Mouse (Mus musculus) urinary bladder, adult 18-20 months (tissue): ENCODE data around the gene Zfp949.
A peak's percentile ranks its signal among the peaks of the same experiment; 100 is the strongest.

ENCODE experiments used
- DNase-seq, 2 experiments: peaks; one replicate each; pipeline ENCODE4 v3.0.0; 2022; ENCODE audit warnings: low spot score in 2 of 2, mixed read lengths in 2 of 2

Zfp949 gene

DNA sequence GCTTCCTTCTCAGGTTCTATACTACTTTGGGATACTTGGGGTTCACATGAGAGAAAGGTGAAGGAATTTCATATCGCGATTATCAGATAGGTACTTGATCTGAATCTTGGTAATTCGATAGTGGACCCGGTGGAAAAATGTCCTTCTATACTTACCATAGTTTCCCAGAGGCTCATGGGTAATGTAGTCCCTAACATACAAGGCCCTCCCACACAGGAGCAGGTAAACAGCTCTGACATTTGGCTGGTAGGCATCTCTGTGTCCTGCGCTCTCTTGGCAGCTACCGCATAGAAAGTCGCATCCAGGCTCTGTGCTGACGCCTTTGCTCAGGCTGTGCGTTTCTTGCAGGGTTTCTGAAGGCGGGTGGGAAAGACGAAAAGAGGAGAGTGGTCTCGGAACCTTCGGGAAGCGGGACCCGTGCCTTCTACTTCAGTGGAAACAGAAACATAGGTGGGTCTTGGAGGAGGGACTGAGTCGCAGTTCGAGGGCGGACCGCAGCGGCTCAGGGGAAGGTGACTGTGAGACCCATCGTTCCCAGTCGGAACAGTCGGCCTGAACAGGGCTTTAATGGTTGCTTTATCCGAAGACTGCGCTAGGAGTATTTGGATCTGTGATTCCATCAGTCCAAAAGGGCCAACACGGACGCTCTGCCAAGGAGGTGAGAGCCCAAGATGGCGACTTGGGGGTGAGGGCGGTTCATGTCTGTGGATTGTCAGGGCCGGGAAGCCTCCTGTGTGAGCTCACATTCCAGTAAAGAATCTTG lies at the start of gene Zfp949:
Gene Zfp949 (plus strand): TSS at position 170 of the 763 bp plus-strand sequence.
- peak; percentile 62 to 65 for DNase-seq

DNA sequence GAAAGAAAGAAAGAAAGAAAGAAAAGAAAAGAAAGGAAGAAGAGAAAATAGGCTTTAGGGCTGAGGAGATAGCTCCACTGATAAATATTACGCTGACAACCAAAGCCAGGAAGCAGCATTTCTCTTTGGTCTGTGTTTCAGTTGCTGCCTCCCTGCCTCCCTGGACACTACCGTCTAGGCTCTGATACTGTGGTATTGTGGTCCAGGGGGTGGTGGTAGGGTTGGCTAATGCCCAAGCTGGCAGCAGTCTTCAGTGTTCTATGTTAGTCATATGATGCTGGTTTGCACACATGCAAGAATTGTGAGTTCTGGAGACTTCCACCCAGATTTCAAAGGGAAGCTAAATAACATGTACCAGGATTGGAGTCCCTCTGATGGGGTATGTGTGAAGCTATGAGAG lies 47.7 kb upstream of the Zfp949 start:
- DNase-seq: no peak

DNA sequence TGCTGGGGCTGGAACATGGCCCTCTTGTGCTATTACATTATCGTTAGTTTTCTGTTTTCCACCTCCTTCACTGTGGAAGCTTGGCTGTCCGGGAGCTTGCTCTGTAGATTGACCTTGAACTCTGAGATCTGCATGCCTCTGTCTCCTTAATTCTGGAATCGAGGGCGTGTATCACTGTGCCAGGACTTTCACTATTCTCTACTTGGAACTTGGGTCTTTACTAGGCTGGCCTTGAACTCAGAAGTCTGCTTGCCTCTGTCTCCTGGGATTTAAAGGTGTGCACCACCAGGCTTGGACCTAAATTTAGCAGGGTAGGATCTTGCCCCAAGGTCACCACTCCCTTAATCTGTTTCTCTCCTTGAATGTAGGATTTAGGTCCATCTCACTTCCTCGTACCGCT lies 46.0 kb upstream of the Zfp949 start:
- DNase-seq: no peak

DNA sequence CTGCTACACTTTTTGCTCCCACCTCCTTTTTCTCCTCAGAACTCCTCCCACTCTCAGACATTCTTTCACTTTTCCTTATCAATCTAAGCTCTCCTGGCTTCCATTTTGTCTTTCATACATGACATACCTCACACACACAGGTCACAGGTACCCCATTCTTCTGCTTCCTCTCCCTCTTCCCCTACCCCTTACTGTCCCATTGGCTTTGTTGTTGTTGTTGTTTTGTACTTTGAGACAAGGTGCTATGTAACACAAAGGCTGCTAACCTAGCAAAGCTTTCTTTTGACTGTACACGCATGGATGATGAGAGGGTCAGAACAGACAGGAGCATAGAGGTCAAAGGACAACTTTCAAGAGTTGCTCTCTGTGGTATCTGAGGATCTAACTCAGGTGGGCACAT lies 32.3 kb upstream of the Zfp949 start:
- no peak for DNase-seq

DNA sequence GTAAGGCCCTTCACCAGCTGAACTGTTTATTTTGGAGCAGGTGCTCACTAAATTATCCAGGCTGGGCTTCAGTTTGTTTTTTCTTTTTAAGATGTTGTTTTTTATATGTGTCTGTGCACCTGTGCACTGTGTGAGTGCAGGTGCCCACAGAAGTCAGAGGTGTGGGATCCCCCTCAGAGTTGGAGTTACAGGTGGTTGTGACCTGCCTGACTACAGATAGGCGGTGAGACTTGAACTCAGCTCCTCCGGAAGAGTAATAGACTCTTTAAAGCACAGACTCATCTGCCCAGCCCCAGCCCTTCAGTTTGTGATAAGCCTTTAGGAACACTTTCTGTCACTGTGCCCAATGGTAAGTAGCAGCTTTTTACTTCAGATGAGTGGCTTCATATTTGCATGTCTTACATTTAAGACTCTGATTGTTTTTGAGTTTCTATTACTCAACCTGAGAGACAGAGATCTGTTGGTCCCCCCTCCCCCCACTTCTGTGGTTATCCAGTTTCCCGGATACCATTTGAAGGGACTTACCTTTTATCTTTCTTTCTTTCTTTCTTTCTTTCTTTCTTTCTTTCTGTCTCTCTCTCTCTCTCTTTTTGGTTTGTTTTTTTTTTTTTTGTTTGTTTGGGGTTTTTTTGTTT lies 31.3 kb upstream of the Zfp949 start:
- no peak for DNase-seq

DNA sequence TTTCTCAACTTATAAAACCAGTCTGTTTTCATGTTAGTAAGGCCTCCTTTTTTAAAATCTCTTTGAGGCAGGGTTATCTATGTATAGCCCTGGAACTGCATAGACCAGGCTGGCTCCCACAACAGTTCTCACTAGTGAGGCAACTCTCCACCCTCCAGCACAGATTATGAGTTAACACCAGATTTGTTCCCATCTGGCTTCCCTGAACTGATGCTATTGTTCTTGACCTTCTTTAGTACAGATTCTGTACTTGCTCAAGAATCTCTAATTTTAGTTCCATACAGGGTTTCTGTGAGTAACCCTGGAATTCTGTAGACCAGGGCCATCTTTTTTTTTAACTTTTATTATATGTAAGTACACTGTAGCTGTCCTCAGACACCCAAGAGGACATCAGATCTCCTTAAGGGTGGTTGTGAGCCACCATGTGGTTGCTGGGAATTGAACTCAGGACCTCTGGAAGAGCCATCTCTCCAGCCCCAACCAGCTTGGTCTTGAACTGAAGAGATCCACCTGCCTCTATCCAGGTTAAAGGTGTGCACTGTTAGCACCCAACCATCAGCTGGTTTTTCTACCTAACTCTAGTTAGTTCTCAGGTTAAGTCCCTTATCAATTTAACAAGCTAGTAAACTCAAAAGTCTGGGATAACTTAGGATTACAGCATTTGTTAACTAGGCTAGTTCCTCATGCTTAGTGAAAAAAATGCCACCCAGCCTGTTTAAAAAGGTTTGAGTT lies 28.3 kb upstream of the Zfp949 start:
- no peak for DNase-seq

DNA sequence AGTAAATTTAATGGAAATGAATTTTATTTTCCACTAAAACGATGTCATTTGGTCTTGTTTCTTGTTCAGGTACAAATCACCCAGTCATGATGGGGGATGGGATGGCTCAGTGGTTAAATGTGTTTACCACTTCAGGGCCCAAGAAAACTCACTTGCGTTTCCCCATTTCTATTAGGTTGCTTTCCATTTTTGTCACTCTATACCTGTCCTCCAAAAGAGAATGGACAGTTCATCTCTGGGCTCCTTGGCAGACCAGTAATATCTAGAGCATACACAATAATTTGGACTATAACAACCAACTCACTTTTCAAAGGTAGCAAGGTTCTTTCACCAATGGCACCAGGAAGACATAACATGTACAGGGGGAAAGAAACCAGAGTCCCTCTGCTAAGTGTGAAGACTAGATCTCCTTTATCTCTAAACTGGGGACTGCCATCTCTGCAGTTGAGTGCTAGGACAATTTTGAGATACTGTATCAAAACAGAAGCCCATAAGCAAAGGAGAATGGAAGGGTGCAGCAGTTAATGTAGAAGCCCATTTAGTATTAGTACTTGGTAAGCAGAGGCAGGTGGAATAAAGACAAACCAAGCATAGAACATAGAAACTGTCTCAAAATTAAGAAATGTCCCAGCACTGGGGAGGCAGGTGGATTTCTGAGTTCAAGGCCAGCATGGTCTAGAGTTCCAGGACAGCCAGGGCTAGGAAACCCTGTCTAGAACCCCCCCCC lies 27.5 kb upstream of the Zfp949 start:
- no peak for DNase-seq

DNA sequence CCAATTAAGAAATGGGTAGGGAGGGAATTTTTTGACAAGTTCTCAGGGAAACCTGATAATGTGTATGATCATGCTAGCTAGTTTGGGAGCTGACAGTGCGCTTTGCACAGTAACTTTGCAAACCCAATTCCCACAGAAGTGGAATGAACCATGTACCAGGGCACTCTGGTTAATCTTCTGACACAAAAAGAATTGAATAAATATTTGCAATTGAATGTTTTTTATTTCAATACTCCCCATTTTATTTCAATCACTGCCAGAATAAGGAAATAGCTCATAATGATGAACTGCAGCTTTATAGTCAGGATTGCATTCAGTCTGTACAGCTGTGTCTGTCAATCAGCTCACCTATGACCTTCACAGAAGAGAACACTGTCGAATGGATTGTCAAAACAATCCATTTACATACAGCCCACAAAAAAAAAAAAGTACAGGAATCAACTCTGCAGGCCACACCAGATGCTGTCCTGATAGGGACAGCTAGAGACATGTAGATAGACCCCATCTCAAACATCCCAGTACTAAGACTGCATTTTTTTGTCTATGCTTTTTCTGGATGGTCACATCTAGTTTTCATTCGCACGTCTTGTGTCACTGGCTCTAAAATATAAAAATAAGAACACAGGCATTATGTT lies 26.9 kb upstream of the Zfp949 start:
- DNase-seq: no peak

DNA sequence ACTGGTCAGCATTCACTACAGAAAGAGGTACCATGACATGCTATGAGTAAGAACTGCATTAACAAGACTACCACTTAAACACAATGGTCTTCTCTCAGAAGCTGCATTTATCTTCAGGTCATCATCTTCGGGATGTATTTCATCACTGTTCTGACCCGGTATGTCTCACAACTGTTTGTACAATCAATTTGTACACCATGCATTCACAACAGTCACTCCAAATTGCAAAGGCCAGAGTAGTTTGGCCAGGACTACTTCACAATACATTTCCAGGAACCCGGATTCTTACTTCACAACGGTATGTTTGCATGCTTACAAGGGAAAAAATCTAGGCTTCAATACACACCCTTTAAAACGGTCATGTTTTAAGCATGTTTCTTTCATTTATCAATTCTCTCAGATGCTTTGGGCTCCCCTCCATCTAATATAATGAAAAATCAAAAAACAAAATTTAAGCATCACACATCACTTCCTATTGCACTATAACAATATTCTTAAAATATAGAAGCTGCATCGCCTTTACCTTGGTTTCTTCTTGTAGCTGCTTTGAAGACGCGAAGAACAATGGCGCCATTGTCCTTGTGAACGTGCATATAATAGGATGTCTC lies 25.8 kb upstream of the Zfp949 start:
- DNase-seq: no peak

DNA sequence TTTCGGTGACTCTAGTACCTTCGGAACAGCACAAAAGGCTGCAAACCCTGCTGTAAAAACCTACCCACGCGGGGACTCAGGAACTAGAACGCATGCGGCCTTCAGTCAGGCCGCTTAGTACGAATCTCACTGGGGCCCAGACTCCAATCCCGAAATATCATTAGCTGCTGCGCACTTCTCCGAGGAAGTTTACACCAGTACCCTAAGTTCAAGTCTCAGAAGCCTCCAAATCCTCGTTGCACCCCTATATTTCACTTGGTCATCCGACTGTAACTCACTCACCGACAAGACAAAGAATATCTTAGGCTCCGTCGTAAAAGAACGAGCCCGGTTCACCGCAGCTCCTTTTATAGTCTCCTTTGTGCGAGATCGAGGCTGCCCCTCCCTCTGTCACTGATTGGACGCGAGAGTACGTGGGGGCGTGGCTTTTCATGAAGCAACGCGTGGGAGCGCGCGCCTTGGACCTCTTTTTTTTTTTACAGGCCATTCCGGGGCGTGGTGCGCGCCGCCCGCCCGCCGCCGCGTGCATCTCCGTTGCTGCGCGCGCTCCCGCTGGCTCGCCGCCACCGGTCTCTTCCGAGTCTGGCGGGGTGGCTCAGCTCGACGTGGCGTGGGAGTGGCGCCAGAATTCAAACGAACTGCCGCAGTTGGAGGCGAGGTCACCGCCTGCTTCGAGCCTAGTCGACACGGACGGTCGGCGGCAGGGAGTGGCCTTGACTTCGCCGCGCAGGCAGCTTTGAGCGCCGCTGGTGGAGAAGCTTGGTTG lies 25.1 kb upstream of the Zfp949 start:
- DNase-seq: peak; percentile 93 to 94

DNA sequence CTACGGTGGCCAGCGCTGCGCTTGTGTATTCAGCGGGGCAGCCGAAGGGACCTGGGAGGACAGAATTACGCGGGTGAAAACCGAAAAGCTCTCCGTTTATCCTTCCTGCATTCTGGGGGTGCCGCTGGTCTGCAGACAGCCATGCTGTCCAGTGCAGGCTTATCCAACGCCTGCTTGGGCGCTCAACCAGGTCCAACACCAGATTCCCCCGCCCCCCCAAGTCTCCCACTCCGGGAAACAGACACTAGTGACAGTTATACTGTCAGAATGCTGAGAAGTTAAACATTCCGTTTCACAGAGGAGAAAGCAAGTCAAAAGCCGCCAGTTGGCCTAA lies 24.5 kb upstream of the Zfp949 start:
- no peak for DNase-seq

DNA sequence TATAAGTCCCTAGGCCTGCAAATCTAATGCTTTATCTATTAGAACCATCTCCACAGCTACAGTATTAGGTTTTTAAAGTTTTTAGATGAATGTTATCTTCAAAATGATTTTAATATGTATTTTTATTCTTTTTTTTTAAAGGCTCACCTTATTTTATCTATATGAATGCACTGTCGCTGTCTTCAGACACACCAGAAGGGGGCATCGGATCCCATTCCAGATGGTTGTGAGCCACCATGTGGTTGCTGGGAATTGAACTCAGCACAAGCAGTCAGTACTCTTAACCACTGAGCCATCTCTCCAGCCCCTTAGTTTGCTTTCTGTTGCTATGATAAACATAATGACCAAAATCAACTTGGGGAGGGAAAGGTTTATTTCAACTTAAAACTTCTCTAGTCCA lies 23.5 kb upstream of the Zfp949 start:
- no peak for DNase-seq

DNA sequence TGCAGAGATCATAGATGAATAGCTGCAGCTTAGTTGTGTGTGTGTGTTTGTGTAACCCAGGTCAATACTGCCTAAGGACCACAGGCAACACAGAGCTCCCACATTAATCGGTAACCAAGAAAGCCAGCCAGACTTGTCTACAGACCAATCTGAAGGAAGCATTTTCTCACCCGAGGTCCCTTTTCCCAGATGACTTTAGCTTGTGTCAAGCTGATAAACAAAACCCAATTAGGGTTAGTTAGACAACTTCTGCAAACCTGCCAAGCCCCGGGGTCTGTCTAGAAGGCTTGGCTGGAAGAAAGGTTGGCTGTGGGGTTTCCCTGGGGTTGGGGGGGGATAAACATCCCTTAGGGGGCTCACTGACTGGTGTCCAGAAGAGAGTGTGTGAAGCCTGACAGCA lies 23.0 kb upstream of the Zfp949 start:
- no peak for DNase-seq

DNA sequence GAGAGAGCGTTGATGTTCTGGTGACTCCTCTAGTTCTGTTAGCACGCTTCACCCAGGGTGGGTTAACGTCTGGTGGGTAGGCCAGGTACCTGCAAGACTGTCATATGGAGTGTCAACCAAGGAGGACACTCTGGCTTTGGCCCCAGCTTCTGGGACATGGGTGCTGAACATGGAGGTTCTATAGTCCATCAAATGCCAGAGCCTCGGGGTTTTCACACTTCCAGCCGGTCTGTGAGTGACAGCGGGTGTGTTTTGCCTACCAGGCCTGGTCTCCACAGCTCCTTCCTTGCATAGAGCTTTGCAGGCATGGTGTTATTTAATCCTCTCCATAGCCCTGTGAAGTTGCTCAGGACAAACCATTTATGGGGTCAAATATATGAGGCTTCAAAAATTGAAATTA lies 22.5 kb upstream of the Zfp949 start:
- no peak for DNase-seq

DNA sequence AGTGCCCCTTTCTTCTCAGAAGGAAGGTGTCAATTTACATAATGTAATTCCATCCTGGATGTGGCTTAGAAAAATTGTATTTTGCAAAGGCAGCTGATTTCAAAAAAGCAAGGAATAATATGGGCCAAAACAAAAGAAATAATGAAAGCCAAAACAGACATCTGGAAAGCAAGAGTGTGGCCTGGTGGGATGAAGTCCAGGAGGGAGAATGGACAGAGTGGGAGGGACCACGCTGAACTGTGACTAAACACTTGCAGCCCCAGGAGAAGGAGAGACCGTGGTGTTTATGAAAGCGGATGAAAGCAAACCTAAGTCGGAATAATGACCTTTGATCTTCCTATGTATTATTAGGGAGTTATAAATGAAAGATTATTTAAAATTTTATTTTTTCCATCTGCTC lies 19.9 kb upstream of the Zfp949 start:
- no peak for DNase-seq

DNA sequence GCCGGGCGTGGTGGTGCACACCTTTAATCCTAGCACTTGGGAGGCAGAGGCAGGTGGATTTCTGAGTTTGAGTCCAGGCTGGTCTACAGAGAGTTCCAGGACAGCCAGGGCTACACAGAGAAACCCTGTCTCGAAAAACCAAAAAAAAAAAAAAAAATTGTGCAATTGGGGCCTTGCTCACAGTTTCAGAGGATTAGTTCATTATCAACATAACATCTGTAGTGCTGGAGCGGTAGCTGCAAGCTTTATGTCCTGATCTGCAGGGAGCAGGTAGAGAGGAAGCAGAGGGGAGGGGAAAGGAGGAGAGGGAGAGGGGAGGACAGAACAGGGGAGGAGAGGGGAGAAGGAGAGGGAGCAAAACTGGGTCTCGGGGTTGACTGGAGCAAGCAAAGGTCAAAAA lies 19.1 kb upstream of the Zfp949 start:
- no peak for DNase-seq

DNA sequence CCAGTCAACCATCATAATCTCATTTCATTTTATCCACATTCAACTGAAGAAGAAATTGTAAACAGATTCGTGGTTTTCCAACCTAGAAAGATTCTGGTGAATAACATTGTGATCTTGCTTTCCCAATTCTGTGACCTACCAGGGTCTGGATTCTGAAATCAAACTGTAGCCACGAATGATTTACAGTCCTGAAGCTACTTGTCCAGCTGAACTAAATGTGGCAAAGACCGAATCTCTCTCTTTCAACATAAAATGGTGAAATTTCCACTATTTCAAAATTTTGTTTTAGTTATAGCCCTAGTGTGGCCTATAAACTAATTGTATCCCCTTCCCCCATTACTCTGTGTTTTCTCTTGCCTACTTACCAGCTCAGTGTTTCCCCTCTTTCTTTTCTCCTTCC lies 18.2 kb upstream of the Zfp949 start:
- DNase-seq: no peak

DNA sequence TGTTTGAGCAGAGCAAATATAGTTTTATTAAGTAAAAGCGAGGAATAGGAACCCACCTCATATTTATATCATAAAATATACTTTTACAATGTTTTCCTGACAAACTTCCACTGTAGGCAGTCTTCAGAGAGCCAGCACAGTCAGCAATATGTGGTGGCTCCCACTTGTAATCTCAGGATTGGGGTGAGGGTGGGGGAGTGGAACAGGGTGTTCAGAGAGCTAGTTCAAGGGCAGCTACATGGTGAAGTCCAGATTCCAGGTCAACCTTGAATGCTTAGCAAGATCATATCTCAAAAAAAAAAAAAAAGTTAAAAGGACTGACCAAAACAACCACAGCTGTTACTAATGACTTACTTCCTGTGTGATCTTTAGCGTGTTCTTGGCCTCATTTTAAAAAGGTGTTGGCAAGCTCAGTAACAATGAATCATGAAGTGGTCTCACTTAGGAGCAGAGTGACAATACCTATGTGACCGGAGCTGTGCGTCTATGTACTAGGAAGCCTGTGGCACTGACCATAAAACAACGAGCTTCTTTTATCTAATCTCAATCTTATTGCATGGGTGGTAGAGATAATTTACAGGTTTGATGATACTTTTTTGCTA lies 17.7 kb upstream of the Zfp949 start:
- no peak for DNase-seq

DNA sequence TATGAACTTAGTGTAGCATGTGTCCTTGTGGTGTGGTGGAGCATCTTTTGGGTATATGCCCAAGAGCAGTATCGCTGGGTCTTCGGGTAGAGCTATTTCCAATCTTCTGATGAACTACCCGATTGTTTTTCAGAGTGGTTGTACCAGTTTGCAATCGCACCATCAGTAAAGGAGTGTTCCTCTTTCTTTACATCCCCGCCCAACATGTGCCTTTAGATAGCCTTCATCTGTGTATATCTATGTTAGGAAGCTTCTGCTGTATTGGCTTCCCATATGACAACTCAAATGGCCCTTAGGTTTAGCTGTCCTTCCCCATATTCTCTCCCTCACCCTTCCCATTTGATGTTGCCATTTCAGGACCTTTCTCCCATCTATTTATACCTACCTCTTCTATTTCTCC lies 13.7 kb upstream of the Zfp949 start:
- no peak for DNase-seq

DNA sequence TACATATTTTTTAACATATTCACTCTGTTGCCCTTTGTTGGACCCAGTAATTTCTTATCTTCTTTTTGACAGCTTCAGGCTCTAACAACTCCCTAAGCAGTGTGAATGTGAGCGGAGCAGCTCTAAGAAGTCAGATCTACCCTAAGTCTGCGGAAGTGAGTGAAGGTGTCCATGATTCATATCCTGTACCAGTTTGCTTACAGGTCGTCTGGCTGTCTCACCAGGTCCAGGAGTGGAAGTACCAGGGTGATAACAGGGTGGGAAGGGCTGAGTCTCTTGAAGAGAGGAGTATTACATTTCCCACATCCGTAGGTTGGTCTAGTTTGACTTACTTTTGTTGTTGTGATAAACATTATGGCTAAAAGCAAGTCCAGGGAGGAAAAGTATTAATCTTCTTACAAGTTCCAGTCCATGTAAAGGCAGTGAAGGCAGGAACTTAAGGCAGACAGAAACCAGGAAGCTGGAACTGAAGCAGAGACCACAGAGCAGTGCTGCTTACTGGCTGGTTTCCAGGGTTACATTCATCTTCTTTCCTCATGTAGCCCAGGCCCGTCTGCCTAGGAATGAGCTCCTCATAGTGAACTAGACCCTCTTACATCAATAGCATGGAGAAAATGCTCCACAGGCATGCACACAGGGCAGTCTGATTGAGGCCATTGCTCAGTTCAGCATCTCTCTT lies 8.1 kb upstream of the Zfp949 start:
- DNase-seq: no peak
